Mouse (Mus musculus): ENCODE results near the gene Rbfox3.

The Rbfox3 gene

GRCm38 (mm10) chr11:118605570-118605969, 305.8 kb downstream of the Rbfox3 start:
- no peak for DNase-seq (ENCODE audit: low read depth, low spot score)

- DNase-seq (ENCODE audit: low read depth, low spot score), result no peak
These were observed 307.2 kb downstream of the Rbfox3 start for GRCm38 (mm10) chr11:118604206-118604605.

GRCm38 (mm10) chr11:118603126-118603525, 308.3 kb downstream of the Rbfox3 start:
- DNase-seq (ENCODE audit: low read depth, low spot score), result peak; percentile 9

- no peak for DNase-seq (ENCODE audit: low read depth, low spot score)
These were observed 309.9 kb downstream of the Rbfox3 start for GRCm38 (mm10) chr11:118601484-118601883.

- DNase-seq (ENCODE audit: low read depth, low spot score), result no peak
These were observed 311.2 kb downstream of the Rbfox3 start for GRCm38 (mm10) chr11:118600168-118600567.

- no peak for DNase-seq (ENCODE audit: low read depth, low spot score)
These were observed 312.7 kb downstream of the Rbfox3 start for GRCm38 (mm10) chr11:118598726-118599125.

- peak; percentile 89 for DNase-seq (ENCODE audit: low read depth, low spot score)
These were observed 326.6 kb downstream of the Rbfox3 start for GRCm38 (mm10) chr11:118584826-118585225.

- DNase-seq (ENCODE audit: low read depth, low spot score), result no peak
These were observed 327.4 kb downstream of the Rbfox3 start for GRCm38 (mm10) chr11:118583989-118584388.

GRCm38 (mm10) chr11:118583573-118583972, 327.8 kb downstream of the Rbfox3 start:
- no peak for DNase-seq (ENCODE audit: low read depth, low spot score)

GRCm38 (mm10) chr11:118581019-118581418, 330.4 kb downstream of the Rbfox3 start:
- no peak for DNase-seq (ENCODE audit: low read depth, low spot score)

- no peak for DNase-seq (ENCODE audit: low read depth, low spot score)
These were observed 331.8 kb downstream of the Rbfox3 start for GRCm38 (mm10) chr11:118579622-118580021.

- DNase-seq (ENCODE audit: low read depth, low spot score), result no peak
These were observed 334.1 kb downstream of the Rbfox3 start for GRCm38 (mm10) chr11:118577271-118577670.

GRCm38 (mm10) chr11:118576611-118577010, 334.8 kb downstream of the Rbfox3 start:
- no peak for DNase-seq (ENCODE audit: low read depth, low spot score)

GRCm38 (mm10) chr11:118574418-118574817, 337.0 kb downstream of the Rbfox3 start:
- DNase-seq (ENCODE audit: low read depth, low spot score), result no peak

GRCm38 (mm10) chr11:118573569-118573968, 337.8 kb downstream of the Rbfox3 start:
- DNase-seq (ENCODE audit: low read depth, low spot score), result peak; percentile 29

- DNase-seq (ENCODE audit: low read depth, low spot score), result no peak
These were observed 338.4 kb downstream of the Rbfox3 start for GRCm38 (mm10) chr11:118573000-118573399.

GRCm38 (mm10) chr11:118570164-118570563, 341.2 kb downstream of the Rbfox3 start:
- DNase-seq (ENCODE audit: low read depth, low spot score), result no peak

- no peak for DNase-seq (ENCODE audit: low read depth, low spot score)
These were observed 341.8 kb downstream of the Rbfox3 start for GRCm38 (mm10) chr11:118569571-118570062.

- no peak for DNase-seq (ENCODE audit: low read depth, low spot score)
These were observed 347.5 kb downstream of the Rbfox3 start for GRCm38 (mm10) chr11:118563877-118564276.

GRCm38 (mm10) chr11:118562847-118563246, 348.6 kb downstream of the Rbfox3 start:
- DNase-seq (ENCODE audit: low read depth, low spot score), result no peak

- DNase-seq (ENCODE audit: low read depth, low spot score), result no peak
These were observed 353.2 kb downstream of the Rbfox3 start for GRCm38 (mm10) chr11:118558193-118558592.

- peak; percentile 30 for DNase-seq (ENCODE audit: low read depth, low spot score)
These were observed 355.8 kb downstream of the Rbfox3 start for GRCm38 (mm10) chr11:118555631-118556030.

GRCm38 (mm10) chr11:118554542-118554941, 356.9 kb downstream of the Rbfox3 start:
- DNase-seq (ENCODE audit: low read depth, low spot score), result no peak

GRCm38 (mm10) chr11:118553926-118554325, 357.5 kb downstream of the Rbfox3 start:
- no peak for DNase-seq (ENCODE audit: low read depth, low spot score)

All from 3T3-L1 (cell line).